Mouse (Mus musculus) c-Kit-positive CD71-positive TER-119-negative erythroid progenitor cells, embryonic 14.5 days (primary cell): ENCODE data around the gene Mgll.
A peak's percentile ranks its signal among the peaks of the same experiment; 100 is the strongest.

Source experiments
- DNase-seq: peaks from one replicate; pipeline ENCODE4 v3.0.0-alpha.2; 2013; ENCODE audit warnings: low read depth

The Mgll gene

GRCm38 (mm10) chr6:88800735-88801134 is 76.5 kb downstream of the Mgll start:
- DNase-seq, result no peak

GRCm38 (mm10) chr6:88803051-88803450 is 78.8 kb downstream of the Mgll start:
- no peak for DNase-seq

GRCm38 (mm10) chr6:88803957-88804695 is 79.9 kb downstream of the Mgll start:
- DNase-seq, result peak; percentile 33

GRCm38 (mm10) chr6:88804966-88805577 is 80.9 kb downstream of the Mgll start:
- no peak for DNase-seq

- DNase-seq, result no peak
Observed at GRCm38 (mm10) chr6:88809091-88810037, 85.2 kb downstream of the Mgll start.

GRCm38 (mm10) chr6:88810291-88810690 is 86.1 kb downstream of the Mgll start:
- DNase-seq, result no peak

- DNase-seq, result no peak
Observed at GRCm38 (mm10) chr6:88811396-88811795, 87.2 kb downstream of the Mgll start.

GRCm38 (mm10) chr6:88811880-88812400 is 87.7 kb downstream of the Mgll start:
- no peak for DNase-seq

GRCm38 (mm10) chr6:88812886-88813285 is 88.7 kb downstream of the Mgll start:
- DNase-seq, result peak; percentile 65

GRCm38 (mm10) chr6:88813832-88814231 is 89.6 kb downstream of the Mgll start:
- no peak for DNase-seq

- no peak for DNase-seq
Observed at GRCm38 (mm10) chr6:88815036-88815435, 90.8 kb downstream of the Mgll start.

GRCm38 (mm10) chr6:88815489-88815888 is 91.3 kb downstream of the Mgll start:
- DNase-seq, result no peak

- no peak for DNase-seq
Observed at GRCm38 (mm10) chr6:88816913-88817312, 92.7 kb downstream of the Mgll start.

- no peak for DNase-seq
Observed at GRCm38 (mm10) chr6:88820853-88821252, 96.6 kb downstream of the Mgll start.

- no peak for DNase-seq
Observed at GRCm38 (mm10) chr6:88821294-88821693, 97.1 kb downstream of the Mgll start.

- DNase-seq, result no peak
Observed at GRCm38 (mm10) chr6:88821901-88822300, 97.7 kb downstream of the Mgll start.

GRCm38 (mm10) chr6:88824183-88824582 is 100.0 kb downstream of the Mgll start:
- no peak for DNase-seq

GRCm38 (mm10) chr6:88826088-88826487 is 101.9 kb downstream of the Mgll start:
- no peak for DNase-seq

GRCm38 (mm10) chr6:88826545-88826944 is 102.3 kb downstream of the Mgll start:
- DNase-seq, result no peak

GRCm38 (mm10) chr6:88826965-88827364 is 102.8 kb downstream of the Mgll start:
- no peak for DNase-seq

GRCm38 (mm10) chr6:88827395-88828205 is 103.4 kb downstream of the Mgll start:
- no peak for DNase-seq
